6 mouse cellular contexts compared by ENCODE assay signal in the genomic region with DNA sequence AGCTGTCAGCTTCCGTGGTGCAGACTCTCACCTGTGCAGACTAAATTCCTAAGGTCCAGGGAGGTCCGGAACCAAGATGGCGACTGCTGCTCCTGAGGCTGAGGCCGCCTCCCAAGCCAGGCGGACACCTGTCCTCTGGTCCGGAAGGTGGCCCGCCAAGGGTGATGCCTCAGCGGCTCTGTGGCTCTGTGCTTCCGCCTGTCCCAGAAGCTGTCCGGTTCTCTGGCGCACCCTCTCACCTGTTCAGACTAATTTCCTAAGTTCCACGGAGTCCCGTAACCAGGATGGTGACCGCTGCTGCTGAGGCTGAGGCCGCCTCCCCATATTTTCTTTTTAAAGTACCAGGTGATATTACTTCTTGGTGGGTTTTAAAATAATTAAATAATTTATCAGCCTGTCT.
DNase-seq lines count a peak whose midpoint lies in the region; ATAC-seq and TF ChIP-seq lines count a peak whose summit lies in the region.
"Not testable (repeated sequence)": the region's sequence is repeated elsewhere in the genome, so short reads cannot be mapped to it uniquely, and the experiment has no call there.

No protein-coding gene starts in this region.

- H3K9me3 ChIP-seq in forebrain, embryonic 12.5 days; hindbrain, embryonic 11.5 days (ENCODE audit: control insufficient read depth, low read length); hindbrain, embryonic 16.5 days (ENCODE audit: control insufficient read depth, low read length); liver, embryonic 14.5 days (ENCODE audit: control insufficient read depth, low read length); midbrain, embryonic 14.5 days (ENCODE audit: control insufficient read depth, low read length); neural tube, embryonic 12.5 days: not testable (repeated sequence)

- not testable (repeated sequence) for H3K27ac ChIP-seq in forebrain, embryonic 12.5 days; hindbrain, embryonic 11.5 days (ENCODE audit: low read depth, low read length); hindbrain, embryonic 16.5 days (ENCODE audit: low read depth, low read length); liver, embryonic 14.5 days; midbrain, embryonic 14.5 days (replicated peaks; ENCODE audit: low read depth, low read length); neural tube, embryonic 12.5 days

- not testable (repeated sequence) for DNase-seq in hindbrain, embryonic 11.5 days (ENCODE audit: low spot score); liver, embryonic 14.5 days (ENCODE audit: low read depth in 3 of 3, low spot score in 3 of 3); midbrain, embryonic 14.5 days

- not testable (repeated sequence) for H3K9ac ChIP-seq in forebrain, embryonic 12.5 days; hindbrain, embryonic 11.5 days (ENCODE audit: low read depth, low read length); hindbrain, embryonic 16.5 days (ENCODE audit: low read depth, low read length); liver, embryonic 14.5 days (replicated peaks); midbrain, embryonic 14.5 days (replicated peaks; ENCODE audit: low read length); neural tube, embryonic 12.5 days

- not testable (repeated sequence) for H3K4me2 ChIP-seq in forebrain, embryonic 12.5 days; hindbrain, embryonic 11.5 days (replicated peaks; ENCODE audit: low read depth, low read length); hindbrain, embryonic 16.5 days (ENCODE audit: low read length); liver, embryonic 14.5 days (ENCODE audit: low read depth); midbrain, embryonic 14.5 days (ENCODE audit: low read length); neural tube, embryonic 12.5 days (replicated peaks)

- H3K36me3 ChIP-seq in forebrain, embryonic 12.5 days (replicated peaks); hindbrain, embryonic 11.5 days (ENCODE audit: control insufficient read depth, insufficient read depth, low read length); hindbrain, embryonic 16.5 days (ENCODE audit: control insufficient read depth, insufficient read depth, low read length); liver, embryonic 14.5 days (replicated peaks; ENCODE audit: control insufficient read depth, insufficient read depth, low read depth); midbrain, embryonic 14.5 days (ENCODE audit: control insufficient read depth, insufficient read depth, low read length); neural tube, embryonic 12.5 days: not testable (repeated sequence)

- not testable (repeated sequence) for TF ChIP-seq EP300 in liver, embryonic 14.5 days (IDR thresholded peaks at IDR 0.05; ENCODE audit: low read depth)

- peak; percentile 67 for ATAC-seq in forebrain, embryonic 12.5 days (ENCODE audit: low FRiP score)
- ATAC-seq in hindbrain, embryonic 11.5 days (ENCODE audit: low FRiP score), result peak; percentile 49
- peak; percentile 47; the same call in 1 of the 2 replicates for ATAC-seq in hindbrain, embryonic 16.5 days
- ATAC-seq in liver, embryonic 14.5 days (ENCODE audit: insufficient read depth), result 0 out of 2 replicates have a peak, but pooled peaks have one; percentile 6
- ATAC-seq in midbrain, embryonic 14.5 days (ENCODE audit: low FRiP score, low TSS enrichment), result peak; percentile 24; the same call in 1 of the 2 replicates
- ATAC-seq in neural tube, embryonic 12.5 days (ENCODE audit: low FRiP score, low read depth), result peak; percentile 76

- H3K4me3 ChIP-seq in forebrain, embryonic 12.5 days (replicated peaks); hindbrain, embryonic 11.5 days (ENCODE audit: low read depth, low read length); hindbrain, embryonic 16.5 days (ENCODE audit: low read length); liver, embryonic 14.5 days (ENCODE audit: insufficient read depth in 1 of 2, low read depth in 2 of 2, low read length in 2 of 2); midbrain, embryonic 14.5 days (replicated peaks; ENCODE audit: low read depth, low read length); neural tube, embryonic 12.5 days: not testable (repeated sequence)

- H3K27me3 ChIP-seq in forebrain, embryonic 12.5 days; hindbrain, embryonic 11.5 days (ENCODE audit: control insufficient read depth, insufficient read depth, low read length); hindbrain, embryonic 16.5 days (replicated peaks; ENCODE audit: control insufficient read depth, insufficient read depth, low read length); liver, embryonic 14.5 days (ENCODE audit: control insufficient read depth, insufficient read depth, low read length); midbrain, embryonic 14.5 days (ENCODE audit: control insufficient read depth, insufficient read depth, low read length); neural tube, embryonic 12.5 days (replicated peaks): not testable (repeated sequence)

- H3K4me1 ChIP-seq in forebrain, embryonic 12.5 days; hindbrain, embryonic 11.5 days (replicated peaks; ENCODE audit: control insufficient read depth, insufficient read depth, low read length); hindbrain, embryonic 16.5 days (ENCODE audit: control insufficient read depth, insufficient read depth, low read depth, low read length); liver, embryonic 14.5 days (replicated peaks; ENCODE audit: control insufficient read depth in 2 of 2, insufficient read depth in 2 of 2, low read length in 1 of 2); midbrain, embryonic 14.5 days (ENCODE audit: control insufficient read depth, insufficient read depth, low read length); neural tube, embryonic 12.5 days: not testable (repeated sequence)

- 86% methylated on average over 15 of the region's 15 CpGs for WGBS in forebrain, embryonic 12.5 days
- WGBS in hindbrain, embryonic 11.5 days, result 86% methylated on average over 15 of the region's 15 CpGs
- 86% methylated on average over 15 of the region's 15 CpGs for WGBS in hindbrain, embryonic 16.5 days
- WGBS in liver, embryonic 14.5 days (ENCODE audit: insufficient replicate concordance), result 78% methylated on average over 15 of the region's 15 CpGs
- WGBS in midbrain, embryonic 14.5 days, result 87% methylated on average over 15 of the region's 15 CpGs
- WGBS in neural tube, embryonic 12.5 days, result 88% methylated on average over 15 of the region's 15 CpGs

- TF ChIP-seq CTCF in liver, embryonic 14.5 days (IDR thresholded peaks at IDR 0.05; ENCODE audit: low read depth), result not testable (repeated sequence)

Comparison
In these comparisons a context has a peak if more than half of its experiments do, and no peak if none do; other contexts are left out.
1. ATAC-seq: peak in every context shown above with its lines; median percentile 76 in neural tube, embryonic 12.5 days; 67 in forebrain, embryonic 12.5 days; 49 in hindbrain, embryonic 11.5 days; 47 in hindbrain, embryonic 16.5 days; 24 in midbrain, embryonic 14.5 days; 6 in liver, embryonic 14.5 days.